Mouse (Mus musculus) v-Abl transformed pro-B cells (cell line): ENCODE results near the gene Kif23.

Experiments used
- in situ Hi-C, 2 experiments: fragments of 400-800 bp; cut with MboI; formaldehyde crosslinking; loops; one replicate each; pipeline ENCODE4 v1.15.1; 2025; ENCODE audit not compliant: unreplicated experiment in 2 of 2

The Kif23 gene

DNA sequence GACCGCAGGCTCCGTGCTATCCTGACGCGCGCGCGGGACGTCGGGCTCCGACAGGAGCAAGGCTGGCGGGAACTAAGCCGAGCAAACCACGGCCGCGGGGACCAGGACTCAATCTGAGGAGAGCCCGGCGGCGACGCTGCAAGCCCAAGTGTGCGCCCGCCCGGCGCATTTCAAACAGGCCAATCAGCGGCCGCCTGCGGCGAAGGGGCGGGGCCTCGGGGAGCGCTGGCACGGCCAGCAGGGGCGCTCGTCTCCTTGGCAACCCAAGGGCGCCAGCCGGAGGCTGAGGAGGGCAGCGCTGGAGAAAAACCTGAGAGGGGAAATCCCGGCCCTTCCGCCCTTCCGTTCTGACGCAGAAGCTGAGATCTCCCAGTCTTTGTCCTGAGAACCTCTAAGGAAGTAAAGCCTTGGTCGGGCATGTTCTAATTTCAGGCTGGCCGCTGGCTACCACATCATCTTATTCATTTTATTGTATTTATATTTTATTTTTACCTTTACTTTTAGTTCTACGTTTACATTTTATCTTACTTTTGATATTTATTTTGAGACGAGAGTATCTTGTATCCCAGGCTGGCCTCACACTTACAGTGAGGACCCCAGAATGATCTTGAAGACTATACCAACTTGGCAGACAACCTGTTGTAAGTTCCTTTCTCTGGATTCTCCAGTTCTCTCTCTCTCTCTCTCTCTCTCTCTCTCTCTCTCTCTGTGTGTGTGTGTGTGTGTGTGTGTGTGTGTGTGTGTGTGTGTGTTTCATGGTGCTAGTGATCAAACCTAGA lies at the start of gene Kif23:
TSS of gene Kif23 (minus strand) at position 152 of the 779 bp plus-strand sequence.
- in situ Hi-C loops = loop anchor here (5.0 to 10.0 kb wide), 2 partner anchors 40 to 398 kb away; partner anchors contain the start of gene Anp32a (in 1 of the 2)

DNA sequence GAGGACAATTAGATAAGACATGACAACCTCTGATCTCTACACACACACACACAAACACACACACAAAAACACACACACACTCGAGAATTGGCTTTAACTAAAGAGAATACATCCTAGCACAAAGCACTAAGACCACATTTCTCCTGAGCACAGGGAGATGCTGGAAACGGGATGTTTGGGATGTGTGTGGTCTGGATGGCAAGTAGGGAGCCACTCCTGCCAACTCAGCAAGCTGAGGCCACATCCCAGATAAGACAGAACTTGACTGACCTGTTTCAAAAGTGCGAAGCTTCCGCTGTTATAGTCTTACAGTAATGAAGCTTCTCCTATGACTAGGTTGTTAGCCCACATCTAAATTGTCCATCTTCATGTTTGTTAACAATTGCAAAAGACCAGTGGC lies 44.6 kb upstream of the Kif23 start:
- in situ Hi-C loops = no loop called here

GRCm38 (mm10) chr9:61990738-61991137 lies 44.2 kb upstream of the Kif23 start:
- in situ Hi-C loops = no loop called here

DNA sequence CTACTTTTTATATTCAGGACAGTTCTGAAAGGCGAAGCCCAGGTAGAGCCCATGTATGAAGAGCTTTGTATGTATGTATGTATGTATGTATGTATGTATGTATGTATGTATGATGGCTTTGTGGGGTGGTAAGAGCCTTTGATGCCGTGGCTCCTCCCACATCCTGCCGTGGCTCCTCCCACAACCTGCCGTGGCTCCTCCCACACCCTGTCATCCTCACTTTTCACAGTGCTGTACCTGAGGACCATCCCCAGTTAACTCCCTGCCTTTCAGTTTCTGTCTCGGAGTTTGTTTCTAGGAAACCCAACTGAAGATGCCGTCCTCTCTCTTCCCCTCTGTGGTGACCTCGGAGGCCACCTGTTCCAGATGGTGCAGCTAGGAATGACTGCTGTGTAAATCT lies 39.5 kb upstream of the Kif23 start:
- in situ Hi-C loops = loop anchor here (5.0 to 10.0 kb wide), 4 partner anchors 39 to 1741 kb away; partner anchors contain the start of gene Kif23 (in 1 of the 2)

DNA sequence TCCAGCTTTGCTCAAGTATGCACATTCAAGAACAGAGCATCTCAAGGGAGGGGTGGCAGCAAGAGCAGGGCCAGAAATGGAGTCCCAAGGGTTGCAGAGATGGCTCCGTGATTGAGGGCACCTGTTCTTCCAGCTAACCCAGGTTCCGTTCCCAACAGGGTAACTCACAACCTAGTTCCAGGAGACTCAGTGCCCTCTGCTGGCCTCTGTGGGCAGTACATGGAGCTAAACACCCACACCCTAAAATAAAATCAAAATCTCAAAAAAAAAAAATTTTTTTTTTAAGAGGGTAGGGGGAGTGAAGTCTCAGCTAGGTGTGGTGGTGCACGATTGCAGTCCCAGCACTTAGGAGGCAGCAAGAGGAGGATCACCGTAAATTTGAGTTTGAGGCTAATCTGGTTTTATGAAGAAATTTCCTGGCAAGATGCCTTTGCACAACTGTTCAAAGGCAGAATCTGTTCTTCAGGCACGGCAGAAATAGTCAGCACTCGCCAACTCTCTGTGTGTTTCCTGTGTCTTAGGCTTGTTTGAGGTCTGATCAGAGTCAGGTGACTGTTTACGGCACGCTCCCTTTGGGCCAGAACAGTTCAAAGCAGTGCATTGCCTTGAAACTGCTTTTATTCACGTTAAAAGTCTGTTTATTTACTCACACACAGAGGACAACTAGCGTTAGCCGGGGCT lies 38.7 kb upstream of the Kif23 start:
- in situ Hi-C loops = loop anchor here (5.0 to 10.0 kb wide), 4 partner anchors 38 to 1741 kb away; partner anchors contain the start of gene Kif23 (in 1 of the 2)

- in situ Hi-C loops = loop anchor here in 1 of 2 experiments (10.0 kb wide), 2 partner anchors 78 to 1738 kb away; no protein-coding TSS in a partner anchor
These were observed 36.5 kb upstream of the Kif23 start for GRCm38 (mm10) chr9:61982940-61983620.

GRCm38 (mm10) chr9:61981876-61982275 lies 35.3 kb upstream of the Kif23 start:
- in situ Hi-C loops = loop anchor here in 1 of 2 experiments (10.0 kb wide), 2 partner anchors 77 to 1737 kb away; no protein-coding TSS in a partner anchor

DNA sequence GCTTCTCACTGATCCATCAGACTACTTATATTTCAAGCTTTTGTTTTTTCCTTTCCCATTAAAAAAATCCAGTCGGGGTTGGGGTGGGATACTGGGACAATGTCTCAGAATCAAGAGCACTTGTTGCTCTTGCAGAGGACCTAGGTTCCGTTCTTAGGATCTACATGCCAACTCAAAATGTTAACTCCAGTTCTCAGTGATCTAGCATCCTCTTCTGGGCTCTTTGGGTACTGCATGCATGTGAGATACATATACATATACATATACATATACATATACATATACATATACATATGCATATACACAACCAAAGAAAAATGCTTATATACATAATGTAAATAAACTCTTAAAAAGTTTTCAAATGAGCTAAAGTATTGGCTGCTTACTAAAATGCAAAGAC lies 33.4 kb upstream of the Kif23 start:
- in situ Hi-C loops = loop anchor here in 1 of 2 experiments (10.0 kb wide), 2 partner anchors 75 to 1735 kb away; no protein-coding TSS in a partner anchor

GRCm38 (mm10) chr9:61977258-61977945 lies 30.8 kb upstream of the Kif23 start:
- in situ Hi-C loops = no loop called here

DNA sequence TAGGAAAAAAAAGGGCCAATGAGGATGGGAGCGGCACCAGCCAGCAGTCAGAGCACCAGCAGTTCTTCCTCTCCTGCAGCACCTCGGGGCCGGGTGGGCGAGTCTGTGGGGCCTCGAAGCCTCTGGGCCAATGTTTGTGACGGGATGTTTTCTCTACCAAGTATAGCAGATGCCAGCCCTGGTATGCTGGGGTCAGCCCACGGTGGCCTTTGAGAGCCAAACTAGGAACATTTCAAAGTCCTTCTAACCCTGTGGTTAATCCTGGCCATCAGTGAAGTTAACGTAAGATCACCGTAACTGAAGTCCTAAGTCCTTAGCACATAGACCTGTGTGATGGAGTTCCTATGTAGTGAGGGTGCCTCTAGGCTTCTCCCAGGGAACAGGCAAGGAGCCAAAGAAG lies 25.5 kb upstream of the Kif23 start:
- in situ Hi-C loops = no loop called here

DNA sequence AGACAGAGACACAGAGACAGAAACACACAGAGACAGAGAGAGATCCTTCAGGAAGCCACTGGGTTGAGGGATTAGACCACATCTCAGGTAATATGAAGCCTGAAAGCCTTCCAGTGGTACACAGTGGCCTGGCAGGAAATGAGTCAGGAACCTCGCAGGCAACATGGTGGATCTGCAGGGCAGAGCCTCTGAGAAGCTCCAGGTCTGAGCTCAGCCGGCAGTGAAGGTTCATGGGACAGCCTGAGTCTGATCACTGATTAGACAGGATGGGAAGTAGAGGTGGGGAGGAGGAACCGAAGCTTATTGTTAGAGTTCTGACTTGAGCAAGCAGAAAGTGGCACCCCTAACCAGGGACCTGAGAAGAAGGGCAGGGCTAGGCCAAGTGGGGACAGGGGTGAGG lies 24.5 kb upstream of the Kif23 start:
- in situ Hi-C loops = no loop called here

DNA sequence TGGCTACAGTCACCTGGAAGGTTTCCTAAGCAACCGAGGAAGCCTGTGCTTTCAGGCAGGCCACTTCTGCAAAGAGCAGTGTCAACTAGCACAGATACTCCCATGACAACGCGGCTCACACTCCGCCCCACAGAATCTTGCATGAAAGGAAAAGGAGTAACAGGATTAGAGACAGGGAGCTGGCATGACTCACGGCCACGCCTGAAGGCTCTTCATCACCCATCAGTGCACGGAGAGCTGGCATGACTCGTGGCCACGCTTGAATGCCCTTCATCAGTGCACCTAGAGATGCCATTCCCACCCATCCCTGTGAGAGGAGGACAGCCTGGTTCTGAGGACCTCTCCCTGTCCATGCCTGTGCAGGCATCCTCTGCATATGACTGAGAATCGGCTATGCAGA lies 20.8 kb upstream of the Kif23 start:
- in situ Hi-C loops = no loop called here

DNA sequence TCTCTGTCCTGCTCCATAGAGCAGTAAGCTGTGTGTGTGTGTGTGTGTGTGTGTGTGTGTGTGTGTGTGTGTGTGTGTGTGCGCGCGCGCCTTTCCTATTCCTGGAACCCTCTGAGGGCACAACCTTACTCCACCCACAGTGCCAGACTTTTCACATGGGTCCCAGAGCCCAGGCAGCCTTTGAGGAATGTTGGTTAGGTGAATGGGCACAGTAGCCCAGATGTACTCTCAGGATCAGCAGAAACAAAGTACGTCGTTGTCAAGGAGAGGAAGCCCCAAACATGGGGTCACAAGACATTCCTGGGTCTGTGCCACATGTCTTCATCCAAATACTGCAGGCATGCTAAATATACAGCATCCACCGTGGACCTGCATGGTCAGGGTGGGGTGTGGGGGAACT lies 19.4 kb upstream of the Kif23 start:
- in situ Hi-C loops = no loop called here

DNA sequence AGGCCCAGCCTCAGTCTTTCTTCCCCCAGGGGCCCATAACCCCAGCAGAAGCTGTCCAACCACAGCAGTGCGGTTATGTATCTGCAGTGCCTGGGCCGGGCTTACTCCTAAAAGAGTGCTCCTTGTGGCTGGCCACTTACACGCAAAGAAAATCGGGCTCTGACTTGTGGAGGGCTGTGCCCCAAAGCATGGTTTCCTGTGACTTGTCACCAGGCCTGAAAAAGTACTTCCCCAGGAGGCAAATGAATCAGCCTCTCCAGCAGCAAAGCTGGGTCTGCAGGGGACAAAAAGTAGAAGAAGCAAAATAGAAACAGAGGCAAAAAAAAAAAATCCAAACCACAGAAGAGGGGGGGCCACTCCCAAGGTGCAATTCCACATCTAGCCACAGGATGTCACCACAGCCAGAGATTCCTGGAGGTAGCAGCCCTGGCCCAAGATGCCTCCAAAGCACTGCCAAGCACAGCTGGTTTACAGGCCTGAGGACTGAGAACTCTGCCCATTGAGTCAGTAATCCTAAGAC lies 18.9 kb upstream of the Kif23 start:
- in situ Hi-C loops = no loop called here

DNA sequence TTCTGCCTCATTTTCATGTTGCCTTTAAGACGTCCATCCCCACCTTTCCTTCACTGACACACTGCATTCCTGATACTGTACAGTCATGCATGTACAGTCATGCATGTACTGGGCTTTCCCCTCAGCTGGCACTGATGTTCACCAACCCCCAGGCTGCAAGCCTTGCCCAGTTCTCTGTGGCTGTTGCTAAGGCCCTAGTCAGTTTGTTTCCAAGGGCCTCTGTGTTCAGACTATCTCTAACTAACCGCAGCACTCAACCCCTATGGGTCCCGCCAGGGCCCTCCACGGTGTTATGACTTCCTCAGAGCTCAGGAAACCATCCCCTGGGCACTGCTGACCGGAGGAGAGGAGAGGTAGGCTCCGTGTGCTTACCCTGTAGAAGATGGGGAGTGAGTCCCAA lies 16.8 kb upstream of the Kif23 start:
- in situ Hi-C loops = no loop called here

DNA sequence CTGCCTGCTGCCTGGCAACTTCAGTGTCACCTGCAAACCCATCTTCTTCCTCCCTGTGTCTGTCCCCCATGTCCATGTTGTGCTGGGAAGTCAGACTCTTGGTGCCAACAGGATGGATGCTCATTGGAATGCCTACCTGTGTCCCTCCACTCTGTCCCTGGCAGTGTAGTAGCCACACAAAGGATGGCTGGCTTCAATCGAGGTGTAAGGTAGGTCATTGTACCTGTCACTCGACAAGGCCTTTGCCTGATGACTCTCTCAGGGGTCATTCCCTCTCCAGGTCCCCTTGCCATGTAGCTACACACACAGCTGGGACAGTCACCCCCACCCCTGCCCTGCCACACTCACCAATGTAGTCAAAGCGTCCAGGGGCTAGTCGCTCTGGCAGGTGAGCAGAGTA lies 14.6 kb upstream of the Kif23 start:
- in situ Hi-C loops = no loop called here

DNA sequence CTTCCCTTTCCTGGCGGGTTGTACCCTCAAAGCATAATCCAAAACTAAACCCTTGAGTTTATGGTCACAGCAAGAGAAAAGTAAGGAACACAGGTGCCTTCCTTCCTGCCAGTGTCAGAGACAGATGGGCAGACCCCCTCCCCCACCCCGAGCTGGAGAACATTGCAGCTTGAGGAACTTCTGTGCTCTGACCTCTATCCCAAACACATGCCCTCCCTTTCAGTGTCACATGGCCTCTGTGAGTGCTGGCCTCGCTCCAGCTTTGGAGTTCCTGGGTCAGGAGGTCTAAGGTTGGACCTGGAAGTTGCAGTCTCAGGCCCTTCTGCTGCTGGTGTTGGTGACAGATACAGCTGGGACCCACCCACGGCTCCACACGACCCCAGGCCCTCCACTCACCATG lies 14.2 kb upstream of the Kif23 start:
- in situ Hi-C loops = no loop called here

- in situ Hi-C loops = loop anchor here in 1 of 2 experiments (10.0 kb wide), 1 partner anchor 285 kb away; no protein-coding TSS in a partner anchor
These were observed 13.5 kb upstream of the Kif23 start for GRCm38 (mm10) chr9:61959921-61960569.

GRCm38 (mm10) chr9:61954707-61955106 lies 8.1 kb upstream of the Kif23 start:
- in situ Hi-C loops = loop anchor here (5.0 to 10.0 kb wide), 2 partner anchors 288 to 290 kb away; no protein-coding TSS in a partner anchor
